Mouse (Mus musculus) brain, embryonic 14.5 days (tissue): ENCODE results near the gene Nr3c2.

Source experiments
- CTCF ChIP-seq: fragments of 200-500 bp; IDR thresholded peaks from 2 replicates; pipeline ENCODE4 v1.5.1; 2012; ENCODE audit warnings: inconsistent platforms, mild to moderate bottlenecking, moderate library complexity, borderline replicate concordance; ENCODE audit not compliant: insufficient read depth, insufficient read length; ENCODE audit errors: extremely low read depth
- POLR2A ChIP-seq: fragments of 200-500 bp; IDR thresholded peaks from 2 replicates; pipeline ENCODE4 v1.6.1; 2012; ENCODE audit warnings: mild to moderate bottlenecking, inconsistent platforms, borderline replicate concordance; ENCODE audit not compliant: poor library complexity, insufficient read depth, insufficient read length, severe bottlenecking; ENCODE audit errors: extremely low read depth

DNA sequence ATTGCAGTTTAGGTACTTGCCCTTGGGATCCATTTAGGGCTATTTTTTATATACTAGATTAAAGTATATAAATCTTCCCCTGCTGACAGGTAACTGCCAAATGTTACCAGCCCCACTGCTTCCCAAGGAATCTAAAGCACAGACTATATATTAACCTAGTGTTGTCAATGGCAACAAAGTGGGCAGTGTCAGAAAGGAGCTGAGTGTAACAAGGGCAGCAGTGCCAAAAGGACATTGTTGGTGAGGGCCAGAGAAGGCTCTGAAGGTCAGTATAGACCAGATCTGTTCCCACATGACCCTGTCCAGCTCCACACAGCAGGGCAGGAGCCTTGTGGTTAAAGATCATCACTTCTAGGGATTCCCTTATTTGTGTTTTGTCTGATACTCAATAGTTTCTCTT, 84.8 kb downstream of the Nr3c2 start:
- TF ChIP-seq POLR2A (no peak), CTCF (no peak)
